Mouse (Mus musculus): ENCODE measurements around the gene Tmem177. TPM values are rescaled to one million over a fixed set of nuclear protein-coding genes. Genes with fewer than 3 reads are reported as not detected.

Gene Tmem177
- polyA plus RNA-seq, 1 experiment, result 5.0 TPM

GRCm38 (mm10) chr1:119899195-119900123 lies 13.5 kb downstream of the Tmem177 start:
- H3ac ChIP-seq (ENCODE audit: control insufficient read depth, insufficient read length, low read depth), result no peak overlapping the region
- H3K79me3 ChIP-seq (ENCODE audit: low read depth), result no peaks in the 10 kb centered on the region
- no peaks in the 10 kb centered on the region for H3K79me2 ChIP-seq (ENCODE audit: control insufficient read depth, insufficient read depth)

GRCm38 (mm10) chr1:119894936-119895335 lies 18.1 kb downstream of the Tmem177 start:
- no peak overlapping the region for H3ac ChIP-seq (ENCODE audit: control insufficient read depth, insufficient read length, low read depth)
- TF ChIP-seq FOSL1 (IDR thresholded peaks at IDR 0.05; ENCODE audit: insufficient read depth, low read length, poor library complexity, severe bottlenecking), result no peak
- no peak for TF ChIP-seq CEBPB (IDR thresholded peaks at IDR 0.05; ENCODE audit: low read depth)
- peak; percentile 70 for TF ChIP-seq CTCF (IDR thresholded peaks at IDR 0.05; ENCODE audit: control insufficient read depth, insufficient read depth, insufficient read length)
- no peak for TF ChIP-seq MAX (IDR thresholded peaks at IDR 0.05)
- no peaks in the 10 kb centered on the region for H3K79me3 ChIP-seq (ENCODE audit: low read depth)
- H3K79me2 ChIP-seq (ENCODE audit: control insufficient read depth, insufficient read depth), result no peaks in the 10 kb centered on the region
- H3K4me3 ChIP-seq (ENCODE audit: insufficient read depth, poor library complexity, severe bottlenecking), result no peak overlapping the region
- H3K27me3 ChIP-seq (ENCODE audit: control insufficient read depth, insufficient read depth, insufficient read length), result no peaks in the 10 kb centered on the region
- no peaks in the 10 kb centered on the region for H3K36me3 ChIP-seq (ENCODE audit: control insufficient read depth, insufficient read depth)

More at GRCm38 (mm10) chr1:119899195-119900123, 13.5 kb downstream of the Tmem177 start:
- Histone ChIP-seq H3K27me3 (ENCODE audit: control insufficient read depth, insufficient read depth, insufficient read length) (no peaks in the 10 kb centered on the region), H3K36me3 (ENCODE audit: control insufficient read depth, insufficient read depth) (no peaks in the 10 kb centered on the region), H3K4me3 (ENCODE audit: insufficient read depth, poor library complexity, severe bottlenecking) (no peak overlapping the region)
- no peak for TF ChIP-seq MYOD1 (IDR thresholded peaks at IDR 0.05; ENCODE audit: control insufficient read depth, insufficient read length, low read depth)
- no peak for TF ChIP-seq MAX (IDR thresholded peaks at IDR 0.05)
- TF ChIP-seq CTCF (IDR thresholded peaks at IDR 0.05; ENCODE audit: control insufficient read depth, insufficient read depth, insufficient read length), result no peak
- TF ChIP-seq USF1 (IDR thresholded peaks at IDR 0.05; ENCODE audit: low read depth), result no peak
- TF ChIP-seq CEBPB (IDR thresholded peaks at IDR 0.05; ENCODE audit: low read depth), result no peak
- no peak for TF ChIP-seq FOSL1 (IDR thresholded peaks at IDR 0.05; ENCODE audit: insufficient read depth, low read length, poor library complexity, severe bottlenecking)
- TF ChIP-seq MYOG (IDR thresholded peaks at IDR 0.05; ENCODE audit: control insufficient read depth, extremely low read depth, insufficient read length), result no peak

GRCm38 (mm10) chr1:119893600-119893999 lies 19.4 kb downstream of the Tmem177 start:
- Histone ChIP-seq H3K79me3 (ENCODE audit: low read depth) (no peaks in the 10 kb centered on the region), H3K4me3 (ENCODE audit: insufficient read depth, poor library complexity, severe bottlenecking) (no peak overlapping the region), H3K79me2 (ENCODE audit: control insufficient read depth, insufficient read depth) (no peaks in the 10 kb centered on the region), H3K27me3 (ENCODE audit: control insufficient read depth, insufficient read depth, insufficient read length) (no peaks in the 10 kb centered on the region), H3K36me3 (ENCODE audit: control insufficient read depth, insufficient read depth) (no peaks in the 10 kb centered on the region), H3ac (ENCODE audit: control insufficient read depth, insufficient read length, low read depth) (no peak overlapping the region)
- TF ChIP-seq MAX (IDR thresholded peaks at IDR 0.05), result no peak
- no peak for TF ChIP-seq MYOG (IDR thresholded peaks at IDR 0.05; ENCODE audit: control insufficient read depth, extremely low read depth, insufficient read length)
- no peak for TF ChIP-seq USF1 (IDR thresholded peaks at IDR 0.05; ENCODE audit: low read depth)
- TF ChIP-seq CEBPB (IDR thresholded peaks at IDR 0.05; ENCODE audit: low read depth), result no peak
- TF ChIP-seq CTCF (IDR thresholded peaks at IDR 0.05; ENCODE audit: control insufficient read depth, insufficient read depth, insufficient read length), result no peak
- no peak for TF ChIP-seq FOSL1 (IDR thresholded peaks at IDR 0.05; ENCODE audit: insufficient read depth, low read length, poor library complexity, severe bottlenecking)
- no peak for TF ChIP-seq MYOD1 (IDR thresholded peaks at IDR 0.05; ENCODE audit: control insufficient read depth, insufficient read length, low read depth)

- TF ChIP-seq CEBPB (IDR thresholded peaks at IDR 0.05; ENCODE audit: low read depth) (no peak), MYOD1 (IDR thresholded peaks at IDR 0.05; ENCODE audit: control insufficient read depth, insufficient read length, low read depth) (no peak), CTCF (IDR thresholded peaks at IDR 0.05; ENCODE audit: control insufficient read depth, insufficient read depth, insufficient read length) (no peak), MAX (IDR thresholded peaks at IDR 0.05) (no peak), FOSL1 (IDR thresholded peaks at IDR 0.05; ENCODE audit: insufficient read depth, low read length, poor library complexity, severe bottlenecking) (no peak), MYOG (IDR thresholded peaks at IDR 0.05; ENCODE audit: control insufficient read depth, extremely low read depth, insufficient read length) (no peak), USF1 (IDR thresholded peaks at IDR 0.05; ENCODE audit: low read depth) (no peak)
- Histone ChIP-seq H3K36me3 (ENCODE audit: control insufficient read depth, insufficient read depth) (no peaks in the 10 kb centered on the region), H3K27me3 (ENCODE audit: control insufficient read depth, insufficient read depth, insufficient read length) (no peaks in the 10 kb centered on the region), H3ac (ENCODE audit: control insufficient read depth, insufficient read length, low read depth) (no peak overlapping the region), H3K4me3 (ENCODE audit: insufficient read depth, poor library complexity, severe bottlenecking) (no peak overlapping the region), H3K79me2 (ENCODE audit: control insufficient read depth, insufficient read depth) (no peaks in the 10 kb centered on the region), H3K79me3 (ENCODE audit: low read depth) (no peaks in the 10 kb centered on the region)
Observed at GRCm38 (mm10) chr1:119892933-119893332, 20.1 kb downstream of the Tmem177 start.

GRCm38 (mm10) chr1:119891865-119892264 lies 21.1 kb downstream of the Tmem177 start:
- Histone ChIP-seq H3K27me3 (ENCODE audit: control insufficient read depth, insufficient read depth, insufficient read length) (no peaks in the 10 kb centered on the region), H3K79me2 (ENCODE audit: control insufficient read depth, insufficient read depth) (no peaks in the 10 kb centered on the region), H3K79me3 (ENCODE audit: low read depth) (no peaks in the 10 kb centered on the region), H3K4me3 (ENCODE audit: insufficient read depth, poor library complexity, severe bottlenecking) (no peak overlapping the region), H3ac (ENCODE audit: control insufficient read depth, insufficient read length, low read depth) (no peak overlapping the region), H3K36me3 (ENCODE audit: control insufficient read depth, insufficient read depth) (no peaks in the 10 kb centered on the region)
- TF ChIP-seq MYOD1 (IDR thresholded peaks at IDR 0.05; ENCODE audit: control insufficient read depth, insufficient read length, low read depth) (no peak), FOSL1 (IDR thresholded peaks at IDR 0.05; ENCODE audit: insufficient read depth, low read length, poor library complexity, severe bottlenecking) (no peak)
